Mouse (Mus musculus): Measurements from ENCODE around the gene Irx4.

DNA sequence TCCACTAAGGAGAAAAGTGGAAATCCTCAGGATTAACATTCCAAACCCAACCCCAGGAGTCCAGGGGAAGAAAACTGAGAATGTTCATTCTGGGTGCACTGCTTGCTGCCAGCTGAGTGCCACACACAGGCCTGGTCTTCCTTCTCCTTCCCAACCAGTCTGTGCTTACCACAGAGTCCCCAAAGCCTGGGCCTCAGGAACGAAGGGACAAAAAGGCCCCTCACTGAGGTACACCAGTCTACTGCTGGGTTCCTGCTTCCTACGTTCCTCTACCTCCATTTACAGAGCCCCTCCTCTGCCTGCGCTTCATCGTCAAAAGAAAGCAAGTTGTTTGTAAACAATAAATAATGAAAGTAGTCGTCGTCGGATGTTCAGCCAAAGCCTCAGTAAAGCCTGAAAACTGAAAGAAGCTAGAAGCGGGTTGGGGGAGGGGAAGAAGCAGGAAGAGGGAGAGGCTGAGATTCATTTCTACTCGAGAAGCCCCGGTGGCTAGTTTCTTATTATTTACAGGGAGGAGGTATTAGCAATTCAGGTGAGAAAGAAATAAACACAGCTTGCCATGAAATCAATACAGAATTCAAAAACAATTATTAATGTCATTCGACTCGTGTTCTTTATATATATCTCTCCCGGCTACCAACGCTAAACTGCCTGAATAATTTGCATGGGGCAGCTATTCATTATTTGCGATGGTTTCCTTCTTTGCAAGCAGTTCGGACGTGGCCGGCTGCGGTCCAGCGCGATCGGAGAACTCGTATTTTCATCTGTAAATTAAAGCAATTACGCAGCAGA is 2.3 kb downstream of the Irx4 start:
- TF ChIP-seq POLR2A (IDR thresholded peaks at IDR 0.05; ENCODE audit: borderline replicate concordance, low read depth, low read length), result no peak
- TF ChIP-seq CTCF (IDR thresholded peaks at IDR 0.05; ENCODE audit: low read depth, low read length), result no peak

Data from bone marrow macrophage, adult 2 months (primary cell).